Mouse (Mus musculus) brain, embryonic 14.5 days (tissue): ENCODE data around the gene Cbfa2t2. TPM values are rescaled to one million over a fixed set of nuclear protein-coding genes. Genes with fewer than 3 reads are reported as not detected.

Experiments
- DNase-seq: peaks from one replicate; pipeline ENCODE4 v3.0.0-alpha.2; 2011; ENCODE audit warnings: low read depth
- CTCF ChIP-seq: fragments of 200-500 bp; IDR thresholded peaks from 2 replicates; pipeline ENCODE4 v1.5.1; 2012; ENCODE audit warnings: inconsistent platforms, mild to moderate bottlenecking, moderate library complexity, borderline replicate concordance; ENCODE audit not compliant: insufficient read depth, insufficient read length; ENCODE audit errors: extremely low read depth
- POLR2A ChIP-seq: fragments of 200-500 bp; IDR thresholded peaks from 2 replicates; pipeline ENCODE4 v1.6.1; 2012; ENCODE audit warnings: mild to moderate bottlenecking, inconsistent platforms, borderline replicate concordance; ENCODE audit not compliant: poor library complexity, insufficient read depth, insufficient read length, severe bottlenecking; ENCODE audit errors: extremely low read depth
- polyA plus RNA-seq: library from polyadenylated mRNA; depleted of rRNA; stranded (reverse); fragments of >200 nt; gene quantifications from 2 replicates; pipeline ENCODE4 v1.2.3, GENCODE M21; 2012

Cbfa2t2 gene
- polyA plus RNA-seq, 1 experiment, result 46.3 TPM

GRCm38 (mm10) chr2:154551476-154551875 is 115.2 kb downstream of the Cbfa2t2 start, which contains the start of gene Actl10:
Gene Actl10 (plus strand): TSS chr2:154551776.
- no peak for DNase-seq

GRCm38 (mm10) chr2:154551927-154552326 is 115.6 kb downstream of the Cbfa2t2 start:
- TF ChIP-seq CTCF (no peak), POLR2A (no peak)
- peak; percentile 59 for DNase-seq

More at GRCm38 (mm10) chr2:154551476-154551875, 115.2 kb downstream of the Cbfa2t2 start, which contains the start of gene Actl10:
- no peak for TF ChIP-seq POLR2A
- no peak for TF ChIP-seq CTCF

GRCm38 (mm10) chr2:154552424-154552907 is 116.2 kb downstream of the Cbfa2t2 start:
- TF ChIP-seq CTCF (peak; percentile 66), POLR2A (no peak)
- DNase-seq, result peak; percentile 92

- TF ChIP-seq POLR2A, result no peak
- TF ChIP-seq CTCF, result no peak
- no peak for DNase-seq
Measured at GRCm38 (mm10) chr2:154555235-154555634, 119.0 kb downstream of the Cbfa2t2 start.

GRCm38 (mm10) chr2:154557184-154557832 is 121.0 kb downstream of the Cbfa2t2 start:
- no peak for DNase-seq
- TF ChIP-seq CTCF (no peak), POLR2A (no peak)

- no peak for TF ChIP-seq POLR2A
- TF ChIP-seq CTCF, result no peak
- DNase-seq, result peak; percentile 68
Measured at GRCm38 (mm10) chr2:154558264-154559039, 122.2 kb downstream of the Cbfa2t2 start, which contains the start of gene Necab3. Gene Necab3 (minus strand): TSS chr2:154558890.

GRCm38 (mm10) chr2:154563612-154564170 is 127.4 kb downstream of the Cbfa2t2 start:
- TF ChIP-seq CTCF (no peak), POLR2A (no peak)

GRCm38 (mm10) chr2:154565562-154565961 is 129.3 kb downstream of the Cbfa2t2 start:
- DNase-seq, result peak; percentile 61
- TF ChIP-seq CTCF (no peak), POLR2A (no peak)

More at GRCm38 (mm10) chr2:154563612-154564170, 127.4 kb downstream of the Cbfa2t2 start:
- DNase-seq, result no peak

- no peak for TF ChIP-seq POLR2A
- TF ChIP-seq CTCF, result no peak
Measured at GRCm38 (mm10) chr2:154566641-154567040, 130.4 kb downstream of the Cbfa2t2 start.

GRCm38 (mm10) chr2:154567766-154568165 is 131.5 kb downstream of the Cbfa2t2 start:
- TF ChIP-seq CTCF (no peak), POLR2A (no peak)
- no peak for DNase-seq

More at GRCm38 (mm10) chr2:154566641-154567040, 130.4 kb downstream of the Cbfa2t2 start:
- DNase-seq, result no peak
